Mouse (Mus musculus): ENCODE results near the gene Pde7b. TPM values are rescaled to one million over a fixed set of nuclear protein-coding genes. Genes with fewer than 3 reads are reported as not detected.
"Not testable (repeated sequence)": the region's sequence is repeated elsewhere in the genome, so short reads cannot be mapped to it uniquely, and the experiment has no call there.

The Pde7b gene
- total and polyA plus RNA-seq, 3 experiments, result 3.5 to 15.8 (median 12.4) TPM

- DNase-seq, result peak; percentile 43
Measured at GRCm38 (mm10) chr10:20548833-20549710, 175.8 kb downstream of the Pde7b start.

DNA sequence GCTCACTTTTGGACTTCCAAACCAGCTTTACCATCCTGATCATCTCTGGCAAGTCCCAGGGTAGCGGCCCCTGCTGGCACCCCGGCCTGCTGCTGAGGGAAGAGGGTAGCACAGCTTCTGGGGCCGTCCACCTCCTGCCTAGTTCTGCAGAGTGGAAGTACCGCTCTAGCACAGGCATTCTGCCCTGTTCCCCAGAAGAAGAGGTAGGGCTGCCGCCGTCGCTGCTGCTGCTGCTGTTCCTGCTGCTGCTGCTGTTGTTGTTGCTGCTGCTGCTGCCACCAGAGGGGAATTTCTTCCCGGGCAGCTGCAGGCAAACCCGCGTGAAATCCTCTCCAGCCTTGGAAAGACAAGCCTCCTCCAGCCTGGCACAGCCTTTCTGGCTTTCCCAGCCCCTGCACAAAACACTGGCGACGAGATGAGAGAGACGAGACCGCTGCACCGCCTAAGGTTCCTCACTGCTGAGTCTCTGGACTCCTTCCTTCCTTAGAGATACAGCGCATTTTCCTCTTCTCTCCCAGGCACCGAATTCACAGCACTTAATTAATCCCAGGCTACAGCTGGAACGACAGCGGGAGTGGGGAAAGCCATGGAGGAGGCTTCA is 176.8 kb downstream of the Pde7b start:
- peak; percentile 52 for DNase-seq

GRCm38 (mm10) chr10:20543121-20543520 is 181.8 kb downstream of the Pde7b start:
- no peak for DNase-seq

DNA sequence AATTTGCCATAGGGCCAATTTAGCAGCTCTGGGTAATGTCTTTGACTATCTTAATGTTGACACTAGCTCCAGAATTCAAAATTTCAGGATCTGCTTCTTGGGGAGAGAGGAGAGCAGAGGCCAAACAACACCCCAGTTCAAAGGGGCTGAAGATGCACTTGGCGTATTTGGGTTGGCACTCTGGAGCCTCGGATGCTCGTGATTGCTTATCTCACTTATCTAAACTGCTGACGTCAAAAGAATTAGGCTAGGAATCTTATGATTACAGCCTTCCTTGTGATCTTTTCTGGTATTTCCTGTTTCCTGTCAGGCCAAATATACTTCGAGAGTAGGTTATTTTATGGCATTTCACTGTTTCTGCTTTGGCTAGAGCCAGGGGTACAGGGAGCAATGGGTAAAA is 191.1 kb downstream of the Pde7b start:
- no peak for DNase-seq

DNA sequence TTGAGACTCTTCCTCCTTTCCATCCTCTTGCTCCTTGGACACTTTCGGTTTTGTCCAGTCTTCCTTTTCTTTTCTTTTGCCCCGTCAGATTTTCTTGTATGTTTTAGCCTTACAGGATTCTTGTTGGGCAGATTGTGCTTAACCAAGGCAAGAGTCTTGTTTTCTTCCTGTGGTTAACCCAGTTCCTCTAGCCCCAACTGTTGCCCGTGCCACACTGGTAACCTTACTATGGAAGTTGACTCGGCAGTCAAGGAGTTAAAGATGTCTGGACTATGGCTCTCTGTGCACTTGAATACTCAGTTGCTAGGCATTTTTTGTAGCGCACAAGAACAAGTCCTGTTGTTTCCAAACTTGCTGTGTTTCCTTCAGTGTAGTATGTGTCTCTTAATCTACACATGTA is 193.0 kb downstream of the Pde7b start:
- no peak for DNase-seq

GRCm38 (mm10) chr10:20528544-20529411 is 196.1 kb downstream of the Pde7b start:
- no peak for DNase-seq

DNA sequence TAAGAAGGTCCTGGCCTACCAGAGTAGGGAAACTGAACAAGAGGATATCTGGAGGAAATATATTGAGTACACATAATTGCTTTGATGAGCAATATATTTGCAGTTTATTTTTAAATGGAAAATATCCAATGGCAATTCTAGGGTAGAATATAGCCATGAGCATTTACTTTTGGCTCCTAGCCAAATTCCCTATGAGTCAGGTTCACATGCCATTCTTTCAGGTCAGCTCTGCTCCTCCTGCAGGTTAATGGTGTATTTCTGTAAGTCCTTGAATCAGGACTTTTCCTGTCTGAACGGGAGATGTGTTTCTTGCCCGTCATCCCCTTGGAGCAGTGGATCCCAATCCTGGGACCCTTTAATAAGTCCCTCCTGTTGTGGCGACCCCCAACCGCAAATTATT is 197.1 kb downstream of the Pde7b start:
- DNase-seq, result no peak

DNA sequence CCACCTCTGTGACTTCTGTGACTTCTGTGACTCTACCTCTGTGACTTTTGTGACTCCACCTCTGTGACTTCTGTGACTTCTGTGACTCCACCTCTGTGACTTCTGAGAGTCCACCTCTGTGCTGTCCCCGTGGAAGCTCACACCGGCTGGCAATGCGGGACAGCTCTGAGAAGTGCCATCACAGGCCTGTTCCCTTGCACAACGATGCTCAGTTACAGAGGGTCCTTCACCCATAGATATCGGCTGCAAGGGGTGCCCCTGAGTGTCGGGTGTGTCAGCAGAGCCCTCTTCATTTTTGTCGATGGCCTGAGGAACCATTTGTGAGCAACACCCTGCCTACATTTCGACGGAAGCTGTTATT is 206.4 kb downstream of the Pde7b start:
- no peak for DNase-seq

DNA sequence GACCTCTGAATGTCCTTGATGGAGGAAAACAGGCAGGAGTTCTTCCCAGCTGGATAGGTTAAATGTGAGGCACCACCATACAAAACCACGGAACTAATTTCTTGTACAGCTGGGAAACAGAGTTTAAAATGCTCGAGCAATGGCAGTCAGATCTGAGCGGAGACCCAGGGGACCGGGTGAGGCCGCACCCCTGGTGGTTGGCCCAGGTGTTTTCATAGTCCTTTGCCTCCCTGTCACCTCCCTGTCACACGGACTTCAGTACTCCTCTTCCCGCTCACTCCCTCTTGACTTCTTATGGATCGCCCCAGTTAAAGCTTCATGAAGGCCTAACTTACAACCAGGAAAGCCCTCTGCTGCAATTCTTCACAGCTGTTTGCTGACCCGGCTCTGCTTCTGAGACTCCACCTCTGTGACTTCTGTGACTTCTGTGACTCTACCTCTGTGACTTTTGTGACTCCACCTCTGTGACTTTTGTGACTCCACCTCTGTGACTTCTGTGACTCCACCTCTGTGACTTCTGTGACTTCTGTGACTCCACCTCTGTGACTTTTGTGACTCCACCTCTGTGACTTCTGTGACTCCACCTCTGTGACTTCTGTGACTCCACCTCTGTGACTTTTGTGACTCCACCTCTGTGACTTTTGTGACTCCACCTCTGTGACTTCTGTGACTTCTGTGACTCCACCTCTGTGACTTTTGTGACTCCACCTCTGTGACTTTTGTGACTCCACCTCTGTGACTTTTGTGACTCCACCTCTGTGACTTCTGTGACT is 206.9 kb downstream of the Pde7b start:
- DNase-seq, result not testable (repeated sequence)

DNA sequence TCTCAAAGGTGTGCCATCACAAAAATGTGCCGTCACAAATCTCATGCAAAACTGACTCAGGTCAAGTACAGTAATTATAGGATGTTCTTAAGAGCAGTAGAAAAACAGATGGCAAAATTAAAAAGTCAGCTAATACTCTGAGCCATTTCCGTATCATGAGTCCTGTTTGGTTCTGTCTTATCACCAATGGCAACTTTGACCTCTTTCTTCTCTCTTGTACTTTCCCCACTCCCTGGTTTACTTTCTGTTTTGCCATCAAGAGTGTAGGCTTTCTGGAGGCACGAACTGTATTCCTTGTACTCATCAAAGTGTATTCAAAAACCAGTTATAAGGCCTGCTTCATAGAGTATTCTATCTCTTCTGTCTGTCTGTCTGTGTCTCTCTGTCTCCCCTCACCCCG is 211.0 kb downstream of the Pde7b start:
- no peak for DNase-seq

- DNase-seq, result no peak
Measured at GRCm38 (mm10) chr10:20513461-20513860, 211.4 kb downstream of the Pde7b start.

- DNase-seq, result no peak
Measured at GRCm38 (mm10) chr10:20509819-20510218, 215.1 kb downstream of the Pde7b start.

- DNase-seq, result no peak
Measured at GRCm38 (mm10) chr10:20508497-20508896, 216.4 kb downstream of the Pde7b start.

DNA sequence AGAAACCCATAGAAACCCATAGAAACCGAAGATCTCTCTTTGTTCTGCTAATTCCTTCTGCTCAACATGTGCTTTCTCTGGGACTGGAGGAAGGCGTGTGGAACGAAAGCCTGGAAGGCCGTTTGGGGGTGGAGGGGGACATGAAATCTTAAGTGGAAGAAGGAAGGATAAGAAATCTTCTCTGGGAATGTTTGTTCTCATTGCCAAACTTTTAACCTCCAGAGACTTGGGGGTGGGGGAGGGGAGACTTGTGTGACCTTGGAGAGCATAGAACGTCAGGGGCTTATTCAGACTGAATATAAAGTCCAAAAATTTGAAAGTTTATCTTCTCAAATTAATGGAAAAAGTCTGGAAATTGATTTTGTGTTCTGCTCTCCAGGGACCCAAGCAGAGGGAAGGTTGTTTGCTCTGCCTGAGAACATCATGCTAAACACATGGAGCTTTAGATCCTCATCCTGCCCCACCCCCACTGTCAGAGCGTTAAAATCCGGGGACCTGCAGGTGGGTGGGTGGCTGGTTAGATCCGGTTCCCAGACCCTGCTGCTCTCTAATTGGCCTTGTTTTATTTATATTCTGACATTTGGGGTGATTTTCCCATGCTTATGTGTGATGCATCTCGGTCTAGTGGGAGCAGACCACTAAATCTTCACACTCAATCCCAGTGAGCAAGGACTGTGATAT is 217.0 kb downstream of the Pde7b start:
- no peak for DNase-seq

- no peak for DNase-seq
Measured at GRCm38 (mm10) chr10:20507069-20507468, 217.8 kb downstream of the Pde7b start.

GRCm38 (mm10) chr10:20505454-20505853 is 219.4 kb downstream of the Pde7b start:
- peak; percentile 18 for DNase-seq

GRCm38 (mm10) chr10:20504800-20505199 is 220.1 kb downstream of the Pde7b start:
- DNase-seq, result no peak

DNA sequence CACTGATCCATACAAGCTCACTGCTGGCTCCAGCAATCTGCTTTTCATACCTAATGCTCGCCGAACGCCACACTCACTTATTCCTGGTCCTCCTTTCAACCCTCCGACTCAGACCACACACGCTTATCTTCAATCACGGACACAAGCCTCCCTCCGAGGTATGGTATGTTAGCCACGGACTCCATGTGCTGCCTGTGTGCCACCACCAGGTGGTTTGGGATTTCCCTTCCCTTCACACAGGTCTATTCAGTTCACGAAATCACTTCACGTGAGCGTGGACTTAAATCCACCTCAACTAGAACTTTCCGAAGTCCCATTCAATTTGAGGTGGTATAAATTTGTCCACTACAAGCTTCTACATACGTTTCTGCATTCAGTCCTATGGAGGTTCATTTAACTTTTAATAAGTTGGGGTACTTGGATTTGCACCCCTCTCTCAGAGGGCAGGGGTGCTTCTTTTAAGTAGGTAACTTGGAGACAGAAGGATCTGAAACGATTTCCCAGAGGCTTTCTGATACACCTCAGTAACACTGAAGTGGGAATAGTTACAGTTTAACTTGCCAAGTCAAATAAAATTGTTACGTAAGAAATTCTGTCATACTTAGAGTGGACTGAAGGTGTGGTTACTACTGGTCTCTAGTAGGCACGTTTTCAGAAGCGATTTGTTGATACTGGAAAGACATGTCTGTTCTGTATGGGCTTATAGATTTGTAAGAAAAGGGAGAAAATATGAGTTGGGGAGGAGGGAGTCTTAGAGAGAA is 221.4 kb downstream of the Pde7b start:
- DNase-seq, result no peak

DNA sequence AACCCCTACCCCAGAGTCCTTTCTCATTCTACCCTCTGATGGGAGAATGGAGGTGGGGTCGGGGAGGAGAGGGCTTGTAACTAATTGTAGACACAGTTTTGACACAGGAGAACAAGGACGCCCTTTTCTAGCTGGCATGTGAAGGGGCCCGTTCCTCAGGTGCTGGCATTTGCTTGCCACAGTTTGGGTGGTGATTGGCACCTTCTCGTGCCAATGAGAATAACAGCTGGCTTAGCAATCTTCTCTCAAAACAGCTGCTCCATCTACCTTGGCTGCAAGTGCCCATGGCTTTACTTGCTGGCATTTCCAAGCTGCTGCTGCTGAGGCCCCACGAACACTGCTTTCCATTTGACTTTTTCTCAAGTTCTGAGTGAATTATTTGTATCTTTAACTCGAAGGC is 223.7 kb downstream of the Pde7b start:
- no peak for DNase-seq

- DNase-seq, result no peak
Measured at GRCm38 (mm10) chr10:20495051-20495450, 229.8 kb downstream of the Pde7b start.

Measured in adrenal gland, adult 2 months (tissue).